Mouse (Mus musculus) heart, embryonic 11.5 days (tissue): ENCODE results near the gene Mknk1. TPM values are rescaled to one million over a fixed set of nuclear protein-coding genes. Genes with fewer than 3 reads are reported as not detected.

Experiments used
- ATAC-seq: fragments of 200-750 bp; cut with Nextera tagmentation; replicated peaks from 2 replicates; pipeline ENCODE4 v1.8.0; 2017; ENCODE audit warnings: moderate library complexity; ENCODE audit not compliant: insufficient number of reproducible peaks, low FRiP score, low TSS enrichment
- H3K27ac ChIP-seq: fragments of 300-500 bp; sonication (generic); 2 replicates; pipeline ENCODE4 v1.5.1; 2014; ENCODE audit warnings: mild to moderate bottlenecking, low read depth, low read length
- H3K27me3 ChIP-seq: fragments of 300-500 bp; sonication (generic); 2 replicates; pipeline ENCODE4 v1.6.1; 2014; ENCODE audit warnings: mild to moderate bottlenecking, low read length, mixed read lengths; ENCODE audit not compliant: control insufficient read depth, insufficient read depth
- H3K36me3 ChIP-seq: fragments of 300-500 bp; sonication (generic); 2 replicates; pipeline ENCODE4 v1.6.1; 2014; ENCODE audit warnings: mild to moderate bottlenecking, low read length, moderate library complexity, mixed read lengths; ENCODE audit not compliant: control insufficient read depth, insufficient read depth
- H3K4me1 ChIP-seq: fragments of 300-500 bp; sonication (generic); 2 replicates; pipeline ENCODE4 v1.6.1; 2014; ENCODE audit warnings: low read length; ENCODE audit not compliant: control insufficient read depth, insufficient read depth
- H3K4me2 ChIP-seq: fragments of 300-500 bp; sonication (generic); 2 replicates; pipeline ENCODE4 v1.6.1; 2014; ENCODE audit warnings: mild to moderate bottlenecking, moderate library complexity
- H3K4me3 ChIP-seq: fragments of 300-500 bp; sonication (generic); 2 replicates; pipeline ENCODE4 v1.5.1; 2014; ENCODE audit warnings: low read depth, low read length
- H3K9ac ChIP-seq: fragments of 300-500 bp; sonication (generic); 2 replicates; pipeline ENCODE4 v1.6.1; 2014; ENCODE audit warnings: mild to moderate bottlenecking, low read depth, low read length, moderate library complexity
- H3K9me3 ChIP-seq: fragments of 300-500 bp; sonication (generic); replicated peaks from 2 replicates; pipeline ENCODE4 v1.6.1; 2016; ENCODE audit warnings: low read length; ENCODE audit not compliant: control insufficient read depth
- WGBS: fragments of 180-500 bp; shearing (Covaris S2); extraction: QIAGEN DNeasy Blood & Tissue Kit; methylation state at CpG from one replicate; pipeline ENCODE4 v1.1.7; 2014; ENCODE audit not compliant: insufficient replicate concordance; 5-methylcytosine and 5-hydroxymethylcytosine counted together
- polyA plus RNA-seq: library from polyadenylated mRNA; unstranded; fragments of >200 nt; fragmentation: Nextera tagmentation; extraction: Ambion mirVana; gene quantifications from 2 replicates; pipeline ENCODE4 v1.2.1, GENCODE M21; 2014

The Mknk1 gene
- polyA plus RNA-seq, 1 experiment from 2014 or later, result 18.8 TPM

DNA sequence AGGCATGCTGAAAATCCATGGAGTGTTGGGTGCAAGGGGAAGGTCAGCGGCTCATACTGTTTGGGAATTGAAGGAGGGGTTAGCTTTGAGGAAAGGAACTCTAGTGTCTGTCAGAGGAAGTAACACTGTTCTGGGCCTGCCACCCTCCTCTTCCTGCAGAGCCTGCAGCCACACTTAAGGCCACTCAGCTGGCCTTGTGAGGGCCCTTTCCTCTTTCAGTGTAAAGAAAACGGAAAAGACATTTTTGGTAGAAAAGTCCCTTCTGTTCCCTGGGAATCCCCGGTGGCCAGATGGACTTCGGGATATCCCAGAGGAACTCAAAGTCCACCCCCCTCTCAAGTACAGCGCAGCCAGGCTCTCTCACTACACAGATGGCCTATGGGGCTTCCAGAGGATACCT, 8.5 kb upstream of the Mknk1 start:
- Histone ChIP-seq H3K27me3 (no peaks in the 10 kb centered on the region; the same call in 1 of the 2 replicates), H3K9ac (no peak overlapping the region), H3K4me3 (no peak overlapping the region), H3K27ac (no peak overlapping the region), H3K4me2 (no peak overlapping the region), H3K36me3 (peaks cover 5% of the 10 kb centered on the region; the same call in 1 of the 2 replicates), H3K9me3 (no peaks in the 10 kb centered on the region), H3K4me1 (peaks cover 18% of the 10 kb centered on the region)
- WGBS, result 55% methylated on average over 5 of the region's 5 CpGs
- no peak for ATAC-seq

DNA sequence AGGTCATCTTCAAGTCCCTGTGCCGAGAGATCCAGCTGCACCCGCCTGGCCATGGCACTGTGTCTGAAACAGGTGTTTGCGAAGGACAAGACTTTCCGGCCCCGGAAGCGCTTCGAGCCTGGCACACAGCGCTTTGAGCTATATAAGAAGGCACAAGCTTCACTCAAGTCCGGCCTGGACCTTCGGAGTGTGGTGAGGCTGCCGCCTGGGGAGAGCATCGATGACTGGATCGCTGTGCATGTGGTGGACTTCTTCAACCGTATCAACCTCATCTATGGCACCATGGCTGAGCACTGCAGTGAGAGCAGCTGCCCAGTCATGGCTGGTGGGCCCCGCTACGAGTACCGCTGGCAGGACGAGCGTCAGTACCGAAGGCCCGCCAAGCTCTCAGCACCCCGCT, 7.8 kb upstream of the Mknk1 start:
- no peak overlapping the region for H3K27ac ChIP-seq
- no peaks in the 10 kb centered on the region; the same call in 1 of the 2 replicates for H3K27me3 ChIP-seq
- no peaks in the 10 kb centered on the region for H3K9me3 ChIP-seq
- 93% methylated on average over 22 of the region's 22 CpGs for WGBS
- no peak overlapping the region for H3K4me3 ChIP-seq
- no peak overlapping the region for H3K4me2 ChIP-seq
- ATAC-seq, result no peak
- peaks cover 18% of the 10 kb centered on the region for H3K4me1 ChIP-seq
- H3K9ac ChIP-seq, result no peak overlapping the region
- peaks cover 5% of the 10 kb centered on the region; the same call in 1 of the 2 replicates for H3K36me3 ChIP-seq

DNA sequence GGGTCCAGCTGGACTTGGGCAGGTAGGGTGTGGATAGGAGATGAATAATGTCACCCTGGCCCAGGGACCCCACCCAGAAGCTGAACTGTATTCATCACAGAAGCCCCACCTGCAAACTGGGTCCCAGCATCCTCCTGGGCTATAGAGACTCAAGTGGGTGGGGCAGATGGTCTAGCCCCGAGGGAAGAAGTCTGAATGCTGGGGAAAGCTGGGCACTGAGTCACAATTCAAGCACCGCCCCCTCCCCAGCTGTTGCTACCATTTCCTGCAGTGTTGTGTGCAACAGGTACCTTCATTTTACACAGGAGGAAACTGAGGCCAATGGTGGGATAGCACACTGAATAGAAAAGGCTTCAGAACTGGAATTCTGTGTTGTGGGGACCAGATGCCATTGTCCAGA, 7.0 kb upstream of the Mknk1 start:
- Histone ChIP-seq H3K9me3 (no peaks in the 10 kb centered on the region), H3K27me3 (no peaks in the 10 kb centered on the region; the same call in 1 of the 2 replicates), H3K36me3 (peaks cover 5% of the 10 kb centered on the region; the same call in 1 of the 2 replicates), H3K4me3 (no peak overlapping the region), H3K4me2 (no peak overlapping the region), H3K4me1 (peaks cover 17% of the 10 kb centered on the region), H3K27ac (no peak overlapping the region), H3K9ac (no peak overlapping the region)
- WGBS, result 67% methylated on average over 2 of the region's 2 CpGs
- ATAC-seq, result no peak

DNA sequence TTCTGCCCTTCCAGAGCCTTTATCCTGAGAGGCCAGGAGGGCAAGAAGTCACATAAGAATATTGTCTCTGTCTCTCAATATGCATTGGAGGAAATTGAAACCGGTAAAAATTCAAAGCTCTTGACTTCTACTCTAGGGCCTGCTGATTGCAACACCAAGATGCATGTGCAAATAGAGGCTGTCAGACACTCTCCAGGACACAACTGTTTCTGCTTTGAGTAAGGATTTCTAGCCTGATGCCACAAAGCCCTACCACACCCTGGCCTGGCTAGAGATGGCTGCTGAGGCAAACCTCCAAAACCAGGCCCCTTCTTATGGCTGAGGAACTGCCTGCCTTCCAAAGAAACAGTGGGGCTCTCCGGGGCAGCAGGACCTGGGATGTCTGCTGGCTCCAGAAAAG, 3.4 kb upstream of the Mknk1 start:
- Histone ChIP-seq H3K9ac (no peak overlapping the region), H3K36me3 (peaks cover 5% of the 10 kb centered on the region; the same call in 1 of the 2 replicates), H3K4me2 (no peak overlapping the region), H3K9me3 (no peaks in the 10 kb centered on the region), H3K27ac (no peak overlapping the region), H3K27me3 (no peaks in the 10 kb centered on the region), H3K4me3 (no peak overlapping the region), H3K4me1 (peaks cover 5% of the 10 kb centered on the region; the same call in 1 of the 2 replicates)
- WGBS, result 76% methylated on average over 2 of the region's 2 CpGs
- no peak for ATAC-seq

DNA sequence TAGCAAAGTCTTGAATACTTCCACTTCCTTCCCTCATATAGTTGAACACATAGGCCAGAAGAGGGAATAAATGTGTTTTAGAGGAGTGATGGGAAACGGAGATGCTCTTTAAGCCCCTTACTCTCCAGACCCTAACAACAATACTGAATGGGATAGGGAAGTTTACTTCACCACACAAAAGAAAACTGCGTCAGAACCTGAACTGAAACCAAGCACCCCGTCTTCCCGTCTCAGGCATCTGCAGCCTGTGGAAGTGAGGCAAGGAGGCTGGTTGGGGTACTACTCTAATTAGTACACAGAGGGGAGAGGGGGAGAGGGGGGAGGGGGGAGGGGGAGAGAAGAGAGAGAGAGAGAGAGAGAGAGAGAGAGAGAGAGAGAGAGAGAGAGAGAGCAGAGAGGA, 802 bp upstream of the Mknk1 start:
- Histone ChIP-seq H3K36me3 (no peaks in the 10 kb centered on the region), H3K27ac (no peak overlapping the region), H3K27me3 (no peaks in the 10 kb centered on the region), H3K9ac (no peak overlapping the region), H3K4me1 (peaks cover 5% of the 10 kb centered on the region; the same call in 1 of the 2 replicates), H3K4me3 (no peak overlapping the region), H3K4me2 (peak overlapping the region; percentile 11; the same call in 1 of the 2 replicates), H3K9me3 (no peaks in the 10 kb centered on the region)
- no peak for ATAC-seq
- WGBS, result 65% methylated on average over 4 of the region's 4 CpGs

DNA sequence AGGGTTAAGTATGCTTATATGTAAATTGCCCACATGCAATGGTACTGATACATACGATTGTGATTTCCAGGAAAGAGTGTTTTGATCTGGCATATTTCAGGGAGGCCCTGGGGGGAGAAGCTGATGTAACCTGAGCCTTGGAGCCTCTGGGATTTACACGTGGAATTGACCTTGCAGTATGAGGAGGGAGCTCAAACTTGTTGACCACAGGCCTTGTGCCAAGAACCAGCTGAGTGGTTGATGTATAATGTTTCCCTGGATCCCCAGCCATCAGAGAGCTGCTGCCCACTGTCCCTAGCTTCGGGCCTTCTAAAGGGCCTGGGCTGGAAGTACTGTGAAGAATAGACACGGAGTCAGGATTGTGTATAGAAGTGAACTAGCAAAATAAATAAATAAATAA, 958 bp downstream of the Mknk1 start:
- peak overlapping the region; percentile 70 for H3K4me3 ChIP-seq
- no peak overlapping the region for H3K27ac ChIP-seq
- H3K4me1 ChIP-seq, result peaks cover 5% of the 10 kb centered on the region; the same call in 1 of the 2 replicates
- ATAC-seq, result no peak
- WGBS, result 60% methylated on average over 4 of the region's 4 CpGs
- H3K9me3 ChIP-seq, result no peaks in the 10 kb centered on the region
- H3K9ac ChIP-seq, result peak overlapping the region; percentile 75; the same call in 1 of the 2 replicates
- no peaks in the 10 kb centered on the region for H3K36me3 ChIP-seq
- H3K27me3 ChIP-seq, result no peaks in the 10 kb centered on the region
- peak overlapping the region; percentile 64 for H3K4me2 ChIP-seq

DNA sequence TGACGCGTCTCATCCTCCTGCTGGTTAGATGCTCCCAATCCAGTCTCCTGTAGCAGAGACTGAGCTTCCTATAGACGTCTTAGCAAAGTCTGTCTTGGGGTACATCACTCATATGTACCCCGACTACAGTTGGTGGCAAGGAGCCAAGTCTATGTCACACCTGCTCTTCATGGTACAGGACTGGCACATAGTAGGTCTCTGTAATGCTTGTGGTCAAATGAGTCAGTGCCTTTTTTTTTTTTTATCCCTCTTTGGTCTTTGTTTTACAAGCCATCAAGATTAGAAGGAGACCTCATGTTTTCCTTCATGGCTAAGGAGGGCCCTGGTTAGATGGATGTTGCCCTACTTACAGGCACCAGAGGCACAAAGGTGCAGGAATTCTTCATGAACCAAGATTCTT, 1.8 kb downstream of the Mknk1 start:
- 81% methylated on average over 4 of the region's 4 CpGs for WGBS

DNA sequence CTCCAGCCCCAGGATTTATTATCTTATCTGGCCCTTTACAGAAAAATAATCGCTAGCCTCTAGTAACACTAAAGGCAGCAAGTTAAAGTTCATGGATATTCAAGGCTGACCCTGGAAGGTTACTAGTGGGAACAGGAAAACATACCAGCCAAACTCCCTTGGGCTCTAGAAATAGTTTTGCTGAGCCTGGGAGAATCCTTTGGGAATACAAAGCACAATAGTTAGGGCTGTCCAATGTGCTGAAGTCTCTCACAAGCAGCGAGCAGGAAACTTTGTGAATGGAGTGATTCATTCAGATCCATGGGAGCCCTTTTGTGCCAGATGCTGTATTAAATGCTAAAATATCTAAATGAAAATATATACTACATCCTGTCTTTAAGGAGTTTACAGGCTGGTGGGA, 7.7 kb downstream of the Mknk1 start:
- H3K9me3 ChIP-seq, result no peaks in the 10 kb centered on the region
- no peak overlapping the region for H3K4me2 ChIP-seq
- WGBS, result 43% methylated on average over 2 of the region's 2 CpGs
- H3K27me3 ChIP-seq, result no peaks in the 10 kb centered on the region
- no peak overlapping the region for H3K27ac ChIP-seq
- no peak overlapping the region for H3K9ac ChIP-seq
- H3K4me3 ChIP-seq, result no peak overlapping the region
- ATAC-seq, result no peak
- no peaks in the 10 kb centered on the region for H3K36me3 ChIP-seq
- H3K4me1 ChIP-seq, result peaks cover 27% of the 10 kb centered on the region

More for the DNA sequence above, 1.8 kb downstream of the Mknk1 start:
- no peak overlapping the region for H3K9ac ChIP-seq
- no peak overlapping the region for H3K4me3 ChIP-seq
- peaks cover 5% of the 10 kb centered on the region; the same call in 1 of the 2 replicates for H3K4me1 ChIP-seq
- no peak overlapping the region for H3K27ac ChIP-seq
- H3K27me3 ChIP-seq, result no peaks in the 10 kb centered on the region
- no peaks in the 10 kb centered on the region for H3K9me3 ChIP-seq
- H3K4me2 ChIP-seq, result no peak overlapping the region
- H3K36me3 ChIP-seq, result no peaks in the 10 kb centered on the region
- ATAC-seq, result no peak

DNA sequence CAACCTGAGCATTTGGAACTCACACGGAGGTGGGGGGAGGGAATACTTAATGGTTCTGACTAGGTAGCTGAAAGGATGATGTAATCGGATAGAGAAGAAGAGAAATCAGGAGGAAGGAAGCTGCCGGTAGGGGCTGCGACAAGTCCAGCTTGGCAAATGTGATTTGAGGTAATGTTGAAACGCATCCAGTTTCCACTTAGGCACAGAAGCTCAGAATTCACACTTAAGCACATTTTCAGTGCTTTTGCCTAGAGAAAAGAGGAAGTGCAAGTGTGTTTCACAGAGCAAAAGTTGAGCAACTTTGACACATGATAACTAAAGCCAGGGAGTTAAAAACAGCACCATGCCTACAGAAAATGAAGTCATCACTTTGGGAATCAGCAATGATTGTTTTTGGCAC, 8.4 kb downstream of the Mknk1 start:
- Histone ChIP-seq H3K27ac (no peak overlapping the region), H3K36me3 (no peaks in the 10 kb centered on the region), H3K27me3 (no peaks in the 10 kb centered on the region), H3K9ac (no peak overlapping the region), H3K4me3 (no peak overlapping the region), H3K4me1 (peaks cover 27% of the 10 kb centered on the region), H3K4me2 (no peak overlapping the region), H3K9me3 (no peaks in the 10 kb centered on the region)
- ATAC-seq, result no peak
- WGBS, result 37% methylated on average over 5 of the region's 5 CpGs
